ENCODE assay signal across 17 mouse cellular contexts in genomic region chr19:17423306-17423705, GRCm38 (mm10).
"Had no signal": no experiment of that assay in that cellular context is flagged by ENCODE, and none has a peak within 500 bp of the region (broad histone marks: within the 10 kb centered on the region; RNA-seq: fewer than 3 reads in every experiment).

No protein-coding gene starts in this region.

- H3K4me1 ChIP-seq: liver, embryonic 15.5 days; lung, embryonic 15.5 days; midbrain, embryonic 15.5 days; neural tube, embryonic 12.5 days; stomach, embryonic 15.5 days had no signal

- DNase-seq: liver, postnatal 0 days; lung, adult 2 months; lung, postnatal 14 days; lung, postnatal 36 days; right cerebral cortex, postnatal 14 days; thymus, adult 18-20 months; thymus, postnatal 14 days; thymus, postnatal 36 days had no signal

- H3K4me2 ChIP-seq: liver, embryonic 15.5 days; lung, embryonic 15.5 days; midbrain, embryonic 11.5 days; midbrain, embryonic 15.5 days; neural tube, embryonic 12.5 days; stomach, embryonic 15.5 days had no signal

- H3K4me3 ChIP-seq: liver, embryonic 15.5 days; lung, embryonic 15.5 days; megakaryocyte, embryonic 14.5 days; midbrain, embryonic 15.5 days; neural tube, embryonic 12.5 days; stomach, embryonic 15.5 days had no signal

- ATAC-seq: liver, postnatal 0 days; lung, postnatal 0 days; midbrain, embryonic 15.5 days had no signal

- H3K27me3 ChIP-seq: liver, embryonic 15.5 days; lung, embryonic 15.5 days; midbrain, embryonic 15.5 days; neural tube, embryonic 12.5 days; stomach, embryonic 15.5 days had no signal

- H3K9me3 ChIP-seq: liver, embryonic 15.5 days; lung, embryonic 15.5 days; midbrain, embryonic 15.5 days; neural tube, embryonic 12.5 days; stomach, embryonic 15.5 days had no signal

- H3K9ac ChIP-seq: liver, embryonic 15.5 days; liver, postnatal 0 days; lung, embryonic 15.5 days; midbrain, embryonic 15.5 days; neural tube, embryonic 12.5 days; stomach, embryonic 15.5 days had no signal

- H3K27ac ChIP-seq: liver, embryonic 15.5 days; lung, embryonic 15.5 days; macrophage; midbrain, embryonic 15.5 days; neural tube, embryonic 12.5 days; stomach, embryonic 15.5 days had no signal

- H3K36me3 ChIP-seq: liver, embryonic 15.5 days; lung, embryonic 15.5 days; midbrain, embryonic 15.5 days; neural tube, embryonic 12.5 days; stomach, embryonic 15.5 days had no signal
